Mouse (Mus musculus): ENCODE measurements around the gene Eif4g3. TPM values are rescaled to one million over a fixed set of nuclear protein-coding genes. Genes with fewer than 3 reads are reported as not detected.
A peak's percentile ranks its signal among the peaks of the same experiment; 100 is the strongest.

Eif4g3 gene
- polyA plus RNA-seq, 1 experiment: 72.1 TPM

DNA sequence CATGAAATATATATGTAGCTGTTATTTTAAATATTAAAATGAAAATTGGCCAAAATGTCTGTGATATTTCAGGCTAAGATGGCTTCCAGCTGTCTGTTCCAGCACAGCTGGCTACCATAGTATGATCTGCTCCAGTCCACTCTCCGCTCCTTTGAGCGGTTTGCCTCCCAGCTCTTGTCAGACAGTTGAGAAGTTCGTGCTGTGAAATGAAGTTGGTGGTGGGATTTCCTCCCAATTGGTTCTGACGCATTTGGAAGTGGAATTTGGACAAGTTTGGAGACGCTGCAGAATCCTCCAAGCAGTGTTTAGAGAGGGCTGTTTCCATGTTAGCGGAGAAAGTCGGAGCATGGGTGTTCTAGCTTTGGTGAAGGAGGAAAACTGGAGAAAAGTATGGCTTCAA, 148.5 kb downstream of the Eif4g3 start:
- no peak for DNase-seq
- WGBS: 95% methylated on average over 7 of the region's 7 CpGs
- H3K36me3 ChIP-seq (ENCODE audit: control insufficient read depth, insufficient read depth, low read length): no peaks in the 10 kb centered on the region
- no peak overlapping the region for H3K4me3 ChIP-seq (ENCODE audit: control insufficient read depth, insufficient read depth, low read length)
- H3K27ac ChIP-seq (ENCODE audit: control insufficient read depth, insufficient read depth, low read length): no peak overlapping the region
- no peaks in the 10 kb centered on the region for H3K27me3 ChIP-seq (ENCODE audit: control insufficient read depth, insufficient read depth, low read length)
- no peak for TF ChIP-seq CTCF (IDR thresholded peaks at IDR 0.05; ENCODE audit: borderline replicate concordance, control insufficient read depth, extremely low read depth, insufficient read depth, low read length, poor library complexity)
- no peak for TF ChIP-seq POLR2A (IDR thresholded peaks at IDR 0.05; ENCODE audit: control insufficient read depth, extremely low read depth, insufficient read depth, low read length, poor library complexity)
- H3K4me1 ChIP-seq (replicated peaks; ENCODE audit: control insufficient read depth, insufficient read depth, low read length): no peaks in the 10 kb centered on the region

DNA sequence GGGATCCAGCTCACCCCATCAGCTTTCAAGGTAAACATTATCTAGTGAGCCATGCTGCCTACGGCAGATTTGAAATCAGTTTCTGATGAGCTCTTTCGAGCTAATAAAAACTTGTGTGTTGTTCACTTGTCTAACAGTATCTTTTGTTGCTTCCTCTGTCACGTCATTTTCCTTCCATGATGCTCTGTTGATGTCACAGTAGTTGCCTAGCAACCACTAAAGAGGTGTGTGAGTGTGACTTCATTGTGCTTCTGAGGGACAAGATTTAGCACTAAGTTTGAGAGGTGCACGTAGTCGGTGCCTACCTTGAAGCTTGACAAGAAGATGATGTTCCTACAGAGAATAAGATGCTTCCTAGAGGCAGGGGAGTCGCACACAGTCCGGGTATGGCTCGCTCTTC, 154.4 kb downstream of the Eif4g3 start:
- 94% methylated on average over 8 of the region's 8 CpGs for WGBS
- DNase-seq: no peak
- H3K4me1 ChIP-seq (replicated peaks; ENCODE audit: control insufficient read depth, insufficient read depth, low read length): no peaks in the 10 kb centered on the region
- H3K4me3 ChIP-seq (ENCODE audit: control insufficient read depth, insufficient read depth, low read length): no peak overlapping the region
- TF ChIP-seq CTCF (IDR thresholded peaks at IDR 0.05; ENCODE audit: borderline replicate concordance, control insufficient read depth, extremely low read depth, insufficient read depth, low read length, poor library complexity): no peak
- no peaks in the 10 kb centered on the region for H3K36me3 ChIP-seq (ENCODE audit: control insufficient read depth, insufficient read depth, low read length)
- H3K27ac ChIP-seq (ENCODE audit: control insufficient read depth, insufficient read depth, low read length): no peak overlapping the region
- H3K27me3 ChIP-seq (ENCODE audit: control insufficient read depth, insufficient read depth, low read length): no peaks in the 10 kb centered on the region

DNA sequence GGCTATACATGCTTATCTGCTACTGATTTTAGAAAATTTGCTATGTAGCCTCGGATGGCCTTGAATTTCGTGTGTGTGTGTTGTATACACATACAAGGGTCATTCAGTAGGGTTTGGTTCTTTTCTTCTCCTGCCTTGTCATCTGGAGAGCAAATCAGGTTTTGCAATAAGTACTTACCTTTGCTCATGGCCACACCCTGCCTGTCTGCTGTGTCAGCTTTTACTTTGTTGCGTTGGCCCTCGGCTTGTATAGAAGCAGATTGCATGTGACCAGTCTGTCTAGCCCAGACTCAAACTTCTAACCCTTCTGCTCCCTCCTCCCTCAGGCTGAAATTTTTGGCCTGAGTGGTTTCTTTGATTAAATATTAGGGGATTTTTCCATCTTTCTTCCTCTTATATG, 157.2 kb downstream of the Eif4g3 start:
- no peak for TF ChIP-seq POLR2A (IDR thresholded peaks at IDR 0.05; ENCODE audit: control insufficient read depth, extremely low read depth, insufficient read depth, low read length, poor library complexity)
- TF ChIP-seq CTCF (IDR thresholded peaks at IDR 0.05; ENCODE audit: borderline replicate concordance, control insufficient read depth, extremely low read depth, insufficient read depth, low read length, poor library complexity): no peak
- peaks cover 9% of the 10 kb centered on the region; the same call in 1 of the 2 replicates for H3K36me3 ChIP-seq (ENCODE audit: control insufficient read depth, insufficient read depth, low read length)
- H3K27me3 ChIP-seq (ENCODE audit: control insufficient read depth, insufficient read depth, low read length): no peaks in the 10 kb centered on the region
- no peak overlapping the region for H3K27ac ChIP-seq (ENCODE audit: control insufficient read depth, insufficient read depth, low read length)
- 98% methylated on average over 4 of the region's 4 CpGs for WGBS
- H3K4me1 ChIP-seq (replicated peaks; ENCODE audit: control insufficient read depth, insufficient read depth, low read length): no peaks in the 10 kb centered on the region
- no peak for DNase-seq
- H3K4me3 ChIP-seq (ENCODE audit: control insufficient read depth, insufficient read depth, low read length): no peak overlapping the region

DNA sequence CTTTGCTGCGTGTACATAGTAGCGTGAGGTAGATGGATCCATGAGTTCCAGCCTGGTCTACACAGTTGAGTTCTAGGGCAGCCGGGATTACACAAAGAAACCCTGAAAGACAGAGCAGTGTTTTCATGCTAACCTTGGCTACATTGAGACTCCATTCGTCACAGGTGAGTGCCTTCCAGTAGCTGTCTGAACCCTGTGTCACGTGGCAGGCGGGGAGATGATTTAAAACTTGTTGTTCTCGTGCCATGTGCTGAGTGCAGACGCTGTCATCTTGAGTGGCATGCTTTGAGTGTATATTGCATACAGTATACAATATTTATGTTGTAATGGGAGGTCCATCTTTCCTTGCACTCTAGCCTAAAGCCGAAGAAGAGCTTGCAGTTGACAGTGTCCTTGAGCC, 158.4 kb downstream of the Eif4g3 start:
- Histone ChIP-seq H3K27me3 (ENCODE audit: control insufficient read depth, insufficient read depth, low read length) (no peaks in the 10 kb centered on the region), H3K4me1 (replicated peaks; ENCODE audit: control insufficient read depth, insufficient read depth, low read length) (no peaks in the 10 kb centered on the region), H3K36me3 (ENCODE audit: control insufficient read depth, insufficient read depth, low read length) (peaks cover 10% of the 10 kb centered on the region; the same call in 1 of the 2 replicates), H3K27ac (ENCODE audit: control insufficient read depth, insufficient read depth, low read length) (no peak overlapping the region), H3K4me3 (ENCODE audit: control insufficient read depth, insufficient read depth, low read length) (no peak overlapping the region)
- no peak for DNase-seq
- WGBS: 98% methylated on average over 9 of the region's 9 CpGs
- TF ChIP-seq CTCF (IDR thresholded peaks at IDR 0.05; ENCODE audit: borderline replicate concordance, control insufficient read depth, extremely low read depth, insufficient read depth, low read length, poor library complexity) (no peak), POLR2A (IDR thresholded peaks at IDR 0.05; ENCODE audit: control insufficient read depth, extremely low read depth, insufficient read depth, low read length, poor library complexity) (no peak)

DNA sequence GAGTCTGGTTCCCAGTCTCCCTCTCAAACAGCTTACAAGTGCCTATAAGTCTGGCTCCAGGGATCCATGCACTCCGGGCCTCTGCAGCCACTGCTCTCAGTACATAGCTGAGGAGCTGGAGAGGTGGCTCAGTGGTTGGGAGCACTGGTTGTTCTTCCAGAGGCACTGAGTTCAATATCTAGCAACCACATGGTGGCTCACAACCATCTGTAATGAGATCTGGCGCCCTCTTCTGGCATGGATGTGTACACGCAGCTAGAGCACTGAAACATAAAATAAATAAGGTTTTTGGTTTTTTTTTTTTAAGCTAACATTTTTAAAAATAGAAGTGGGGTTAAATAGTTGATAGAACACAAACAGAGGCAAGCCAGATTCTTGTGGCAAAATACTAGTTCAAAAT, 161.2 kb downstream of the Eif4g3 start:
- Histone ChIP-seq H3K36me3 (ENCODE audit: control insufficient read depth, insufficient read depth, low read length) (peaks cover 10% of the 10 kb centered on the region; the same call in 1 of the 2 replicates), H3K4me3 (ENCODE audit: control insufficient read depth, insufficient read depth, low read length) (no peak overlapping the region), H3K27me3 (ENCODE audit: control insufficient read depth, insufficient read depth, low read length) (no peaks in the 10 kb centered on the region), H3K27ac (ENCODE audit: control insufficient read depth, insufficient read depth, low read length) (no peak overlapping the region), H3K4me1 (replicated peaks; ENCODE audit: control insufficient read depth, insufficient read depth, low read length) (no peaks in the 10 kb centered on the region)
- DNase-seq: peak; percentile 44
- TF ChIP-seq CTCF (IDR thresholded peaks at IDR 0.05; ENCODE audit: borderline replicate concordance, control insufficient read depth, extremely low read depth, insufficient read depth, low read length, poor library complexity) (no peak), POLR2A (IDR thresholded peaks at IDR 0.05; ENCODE audit: control insufficient read depth, extremely low read depth, insufficient read depth, low read length, poor library complexity) (no peak)
- 49% methylated on average over 3 of the region's 3 CpGs for WGBS

DNA sequence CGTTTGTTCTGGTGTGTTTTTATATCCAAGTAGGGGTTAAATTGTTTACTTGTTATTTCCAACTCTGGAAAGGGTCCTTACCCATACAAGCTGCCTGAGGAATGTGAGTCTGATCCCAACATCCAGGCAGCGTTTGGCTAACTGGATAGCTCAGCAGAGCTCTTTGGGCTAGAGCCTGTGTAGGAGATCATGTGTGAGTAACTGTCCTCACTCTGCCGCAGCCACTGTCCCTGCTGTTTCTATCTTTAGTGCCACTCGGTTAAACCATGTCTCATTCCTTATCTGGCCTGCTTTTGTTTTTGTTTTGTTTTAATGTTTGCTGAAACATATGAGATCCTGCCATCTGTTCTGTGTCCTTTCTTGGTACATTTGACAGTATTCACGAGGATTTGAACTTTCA, 168.1 kb downstream of the Eif4g3 start:
- TF ChIP-seq CTCF (IDR thresholded peaks at IDR 0.05; ENCODE audit: borderline replicate concordance, control insufficient read depth, extremely low read depth, insufficient read depth, low read length, poor library complexity) (no peak), POLR2A (IDR thresholded peaks at IDR 0.05; ENCODE audit: control insufficient read depth, extremely low read depth, insufficient read depth, low read length, poor library complexity) (no peak)
- no peaks in the 10 kb centered on the region for H3K4me1 ChIP-seq (replicated peaks; ENCODE audit: control insufficient read depth, insufficient read depth, low read length)
- H3K4me3 ChIP-seq (ENCODE audit: control insufficient read depth, insufficient read depth, low read length): no peak overlapping the region
- no peak overlapping the region for H3K27ac ChIP-seq (ENCODE audit: control insufficient read depth, insufficient read depth, low read length)
- H3K36me3 ChIP-seq (ENCODE audit: control insufficient read depth, insufficient read depth, low read length): peaks cover 23% of the 10 kb centered on the region
- DNase-seq: no peak
- WGBS: 94% methylated on average over 5 of the region's 5 CpGs
- H3K27me3 ChIP-seq (ENCODE audit: control insufficient read depth, insufficient read depth, low read length): no peaks in the 10 kb centered on the region

DNA sequence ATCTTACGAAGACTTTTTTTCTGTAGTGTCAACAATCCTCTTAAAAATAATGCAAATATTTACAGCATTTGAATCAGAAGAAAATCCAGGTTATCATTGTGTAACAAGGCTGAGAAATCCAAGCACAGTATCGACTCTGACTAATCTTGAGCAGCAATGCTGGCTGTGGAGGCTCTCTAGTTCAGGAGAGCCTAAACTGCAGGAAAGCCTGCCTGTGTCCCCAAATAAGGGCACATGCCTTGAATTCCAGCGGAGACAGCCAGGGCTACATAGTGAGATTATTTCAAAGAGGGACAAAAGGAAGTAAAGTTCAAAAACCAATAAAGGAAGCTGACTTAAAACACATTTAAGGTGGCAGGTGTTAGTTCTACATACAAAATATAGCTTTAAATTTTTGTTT, 168.7 kb downstream of the Eif4g3 start:
- DNase-seq: no peak
- no peaks in the 10 kb centered on the region for H3K4me1 ChIP-seq (replicated peaks; ENCODE audit: control insufficient read depth, insufficient read depth, low read length)
- peaks cover 30% of the 10 kb centered on the region for H3K36me3 ChIP-seq (ENCODE audit: control insufficient read depth, insufficient read depth, low read length)
- no peaks in the 10 kb centered on the region for H3K27me3 ChIP-seq (ENCODE audit: control insufficient read depth, insufficient read depth, low read length)
- no peak for TF ChIP-seq CTCF (IDR thresholded peaks at IDR 0.05; ENCODE audit: borderline replicate concordance, control insufficient read depth, extremely low read depth, insufficient read depth, low read length, poor library complexity)
- no peak for TF ChIP-seq POLR2A (IDR thresholded peaks at IDR 0.05; ENCODE audit: control insufficient read depth, extremely low read depth, insufficient read depth, low read length, poor library complexity)
- WGBS: 90% methylated on average over 3 of the region's 3 CpGs
- H3K4me3 ChIP-seq (ENCODE audit: control insufficient read depth, insufficient read depth, low read length): no peak overlapping the region
- no peak overlapping the region for H3K27ac ChIP-seq (ENCODE audit: control insufficient read depth, insufficient read depth, low read length)

Measured in thymus, adult 2 months (tissue).